Mouse (Mus musculus) ES-Bruce4 (cell line): Measurements from ENCODE around the gene Pex14. TPM values are rescaled to one million over a fixed set of nuclear protein-coding genes. Genes with fewer than 3 reads are reported as not detected.

ENCODE experiments used
- H3K27ac ChIP-seq: 2 replicates; pipeline ENCODE4 v1.5.1; 2012; ENCODE audit warnings: low read length, inconsistent platforms; ENCODE audit not compliant: insufficient read depth
- H3K27me3 ChIP-seq: 2 replicates; pipeline ENCODE4 v1.6.1; 2012; ENCODE audit warnings: mild to moderate bottlenecking, low read length, inconsistent platforms; ENCODE audit not compliant: control insufficient read depth, poor library complexity, insufficient read depth, severe bottlenecking
- H3K36me3 ChIP-seq: 2 replicates; pipeline ENCODE4 v1.6.1; 2012; ENCODE audit warnings: inconsistent platforms, mild to moderate bottlenecking, low read length, moderate library complexity; ENCODE audit not compliant: control insufficient read depth, poor library complexity, insufficient read depth, severe bottlenecking
- H3K4me1 ChIP-seq: one replicate; pipeline ENCODE4 v1.8.1; 2011; ENCODE audit warnings: low read length; ENCODE audit not compliant: control insufficient read depth, insufficient read depth
- H3K4me3 ChIP-seq: 2 replicates; pipeline ENCODE4 v1.5.1; 2011; ENCODE audit warnings: low read depth, mild to moderate bottlenecking, low read length
- H3K9ac ChIP-seq: 2 replicates; pipeline ENCODE4 v1.6.1; 2012; ENCODE audit warnings: low read depth, mild to moderate bottlenecking, inconsistent platforms; ENCODE audit not compliant: poor library complexity, severe bottlenecking
- H3K9me3 ChIP-seq: replicated peaks from 2 replicates; pipeline ENCODE4 v1.6.1; 2012; ENCODE audit warnings: mild to moderate bottlenecking, low read length, inconsistent platforms; ENCODE audit not compliant: control insufficient read depth, poor library complexity, insufficient read depth, severe bottlenecking
- CTCF ChIP-seq: IDR thresholded peaks from one replicate; pipeline ENCODE4 v1.8.1; 2011; ENCODE audit warnings: low read depth, low read length
- EP300 ChIP-seq: IDR thresholded peaks from 2 replicates; pipeline ENCODE4 v1.6.1; 2011; ENCODE audit warnings: low read depth, low read length; ENCODE audit not compliant: insufficient read depth
- POLR2A ChIP-seq: IDR thresholded peaks from one replicate; pipeline ENCODE4 v1.8.1; 2011; ENCODE audit warnings: low read length; ENCODE audit not compliant: insufficient read depth
- polyA plus RNA-seq: library from polyadenylated mRNA; stranded (reverse); fragments of >200 nt; gene quantifications from 2 replicates; pipeline ENCODE4 v1.2.4, GENCODE M21; 2011; ENCODE audit warnings: low read depth; ENCODE audit not compliant: missing spikeins, insufficient read depth, insufficient read length

The Pex14 gene
- polyA plus RNA-seq, 1 experiment, result 31.2 TPM

- no peak for TF ChIP-seq POLR2A
- no peak for TF ChIP-seq EP300
- no peak for TF ChIP-seq CTCF
- Histone ChIP-seq H3K9ac (no peak overlapping the region), H3K27ac (no peak overlapping the region), H3K36me3 (no peaks in the 10 kb centered on the region), H3K9me3 (no peaks in the 10 kb centered on the region), H3K27me3 (no peaks in the 10 kb centered on the region), H3K4me3 (no peak overlapping the region), H3K4me1 (no peaks in the 10 kb centered on the region)
Observed at GRCm38 (mm10) chr4:149002441-149003093, 97.1 kb downstream of the Pex14 start.

GRCm38 (mm10) chr4:149001515-149001914 is 98.2 kb downstream of the Pex14 start:
- TF ChIP-seq EP300 (no peak), CTCF (no peak), POLR2A (no peak)
- no peaks in the 10 kb centered on the region for H3K4me1 ChIP-seq
- H3K4me3 ChIP-seq, result no peak overlapping the region
- no peaks in the 10 kb centered on the region for H3K27me3 ChIP-seq
- H3K27ac ChIP-seq, result no peak overlapping the region
- H3K36me3 ChIP-seq, result no peaks in the 10 kb centered on the region
- H3K9me3 ChIP-seq, result no peaks in the 10 kb centered on the region
- H3K9ac ChIP-seq, result no peak overlapping the region

DNA sequence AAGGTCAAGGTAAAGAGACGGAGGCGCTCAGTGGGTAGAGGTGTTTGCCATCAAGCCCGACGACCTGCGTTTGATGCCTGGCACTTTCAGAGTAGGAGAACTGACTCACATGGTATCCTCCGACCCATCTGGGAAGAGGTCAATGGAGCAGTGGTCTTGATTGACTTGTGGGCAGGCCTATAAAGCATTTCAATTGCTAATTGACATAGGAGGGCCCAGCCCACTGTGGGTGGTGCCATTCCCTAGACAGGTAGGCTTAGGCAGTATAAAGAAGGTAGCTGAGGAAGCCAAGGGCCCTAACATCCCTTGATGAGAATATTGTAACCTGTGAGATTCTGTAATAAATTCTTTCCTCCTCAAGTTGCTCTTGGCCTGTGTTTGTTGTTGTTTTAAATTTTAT is 98.9 kb downstream of the Pex14 start:
- no peak overlapping the region for H3K9ac ChIP-seq
- no peaks in the 10 kb centered on the region for H3K27me3 ChIP-seq
- H3K27ac ChIP-seq, result no peak overlapping the region
- TF ChIP-seq CTCF, result no peak
- no peak for TF ChIP-seq POLR2A
- no peak for TF ChIP-seq EP300
- H3K9me3 ChIP-seq, result no peaks in the 10 kb centered on the region
- no peak overlapping the region for H3K4me3 ChIP-seq
- H3K4me1 ChIP-seq, result no peaks in the 10 kb centered on the region
- H3K36me3 ChIP-seq, result no peaks in the 10 kb centered on the region

DNA sequence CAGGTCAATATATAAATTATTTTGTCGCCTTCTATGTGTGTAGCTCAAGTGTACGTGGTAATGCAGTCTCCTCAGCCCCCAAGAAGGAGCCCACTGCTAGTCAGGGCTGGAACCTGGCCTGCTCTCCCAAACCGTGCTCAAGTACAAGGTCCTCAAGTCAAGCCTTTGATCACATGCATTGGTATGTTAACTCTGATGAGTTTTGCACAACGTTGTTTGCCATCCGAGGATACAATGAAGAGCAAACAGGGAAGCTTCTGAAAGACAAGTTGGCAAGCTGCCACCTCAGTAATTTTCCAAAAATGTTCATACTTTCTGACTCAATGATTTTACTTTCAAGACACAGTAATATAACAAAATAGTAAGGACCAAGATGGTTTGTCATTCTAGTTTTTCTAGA is 105.7 kb downstream of the Pex14 start:
- no peaks in the 10 kb centered on the region for H3K27me3 ChIP-seq
- H3K27ac ChIP-seq, result no peak overlapping the region
- H3K4me1 ChIP-seq, result no peaks in the 10 kb centered on the region
- no peak overlapping the region for H3K9ac ChIP-seq
- H3K4me3 ChIP-seq, result no peak overlapping the region
- TF ChIP-seq CTCF (no peak), POLR2A (no peak), EP300 (no peak)
- no peaks in the 10 kb centered on the region for H3K36me3 ChIP-seq
- H3K9me3 ChIP-seq, result no peaks in the 10 kb centered on the region

DNA sequence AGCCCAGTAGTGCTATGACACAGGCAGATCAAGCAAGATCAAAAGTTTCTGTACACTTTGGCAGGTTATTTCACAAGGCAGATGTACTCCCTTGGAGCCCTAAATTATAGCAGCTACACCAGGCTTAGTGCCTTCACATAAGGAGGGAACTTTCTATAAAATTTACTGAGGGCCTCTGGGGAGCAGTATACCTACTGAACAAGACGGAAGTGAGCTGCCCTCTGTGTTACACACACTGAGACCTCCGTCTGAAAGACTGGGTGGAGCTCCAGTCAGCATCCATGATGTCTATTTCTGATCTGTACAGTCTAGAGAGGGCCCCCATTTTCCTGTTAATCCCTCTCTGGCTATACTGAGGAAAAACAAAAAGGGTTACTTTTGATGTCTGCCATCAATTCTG is 109.6 kb downstream of the Pex14 start:
- H3K4me3 ChIP-seq, result no peak overlapping the region
- no peak overlapping the region for H3K9ac ChIP-seq
- H3K4me1 ChIP-seq, result no peaks in the 10 kb centered on the region
- H3K9me3 ChIP-seq, result no peaks in the 10 kb centered on the region
- H3K27me3 ChIP-seq, result no peaks in the 10 kb centered on the region
- no peak overlapping the region for H3K27ac ChIP-seq
- H3K36me3 ChIP-seq, result no peaks in the 10 kb centered on the region
- TF ChIP-seq CTCF, result no peak
- TF ChIP-seq POLR2A, result no peak
- TF ChIP-seq EP300, result no peak

- H3K9me3 ChIP-seq, result no peaks in the 10 kb centered on the region
- no peak overlapping the region for H3K4me3 ChIP-seq
- TF ChIP-seq EP300, result no peak
- TF ChIP-seq CTCF, result no peak
- no peak for TF ChIP-seq POLR2A
- no peak overlapping the region for H3K9ac ChIP-seq
- 0 out of 2 replicates have a peak, but pooled peaks cover 3% of the 10 kb centered on the region for H3K36me3 ChIP-seq
- H3K27me3 ChIP-seq, result no peaks in the 10 kb centered on the region
- no peak overlapping the region for H3K27ac ChIP-seq
- H3K4me1 ChIP-seq, result no peaks in the 10 kb centered on the region
Observed at GRCm38 (mm10) chr4:148985541-148986476, 113.9 kb downstream of the Pex14 start.
